Mouse (Mus musculus): ENCODE results near the gene Nkx6-2. TPM values are rescaled to one million over a fixed set of nuclear protein-coding genes. Genes with fewer than 3 reads are reported as not detected.

Gene Nkx6-2
- 0.05 and 0.08 TPM in 2 replicates for polyA plus RNA-seq (2012; rRNA removed)
- polyA plus RNA-seq (2014; fragmentation: Nextera tagmentation; extraction: Ambion mirVana): 0.14 TPM in 1 of 2 replicates, not detected in the other

DNA sequence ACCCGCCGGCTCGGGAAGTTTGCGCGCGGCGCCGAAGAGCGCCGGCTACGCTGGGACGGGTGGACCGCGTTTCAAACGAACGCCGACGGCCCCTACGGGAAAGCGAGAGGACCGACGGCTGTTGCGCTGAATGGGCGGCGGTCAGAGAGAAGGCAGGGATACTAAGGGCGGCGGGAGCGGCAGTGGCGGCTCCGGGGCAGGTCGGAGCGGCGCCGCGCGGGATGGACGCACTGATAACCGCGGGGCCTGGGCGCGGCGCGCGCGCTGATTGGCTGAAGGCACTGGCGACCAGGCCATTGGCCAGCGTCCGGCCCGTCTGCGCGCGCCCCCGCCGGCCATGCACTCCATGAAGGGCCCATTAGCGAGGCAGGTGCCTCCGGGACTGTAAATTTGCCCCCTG, at the start of gene Nkx6-2:
Gene Nkx6-2 (minus strand): TSS at position 203 of the 400 bp plus-strand sequence.
- peak; percentile 36; the same call in 1 of the 2 replicates for ATAC-seq (ENCODE audit: low FRiP score, low read depth)
- peak within 1 kb of the TSS; percentile 51 for H3K4me2 ChIP-seq (replicated peaks; ENCODE audit: low read depth, low read length, severe bottlenecking)
- no peak within 1 kb of the TSS for H3K9ac ChIP-seq (ENCODE audit: low read depth, low read length, severe bottlenecking)
- peak within 1 kb of the TSS; percentile 34 for H3K4me3 ChIP-seq (replicated peaks; ENCODE audit: low read length)
- peaks cover 24% of the 10 kb centered on the region for H3K4me1 ChIP-seq (ENCODE audit: control insufficient read depth, insufficient read depth, low read length)
- H3K27ac ChIP-seq (replicated peaks; ENCODE audit: low read depth, low read length): no peak within 1 kb of the TSS
- peaks cover 21% of the 10 kb centered on the region for H3K36me3 ChIP-seq (ENCODE audit: control insufficient read depth, insufficient read depth, low read length)
- H3K27me3 ChIP-seq (ENCODE audit: control insufficient read depth, insufficient read depth, low read length): peaks cover 100% of the 10 kb centered on the region
- no peak for DNase-seq (ENCODE audit: low spot score)
- 1% methylated on average over 53 of the region's 56 CpGs for WGBS
- TF ChIP-seq POLR2A (IDR thresholded peaks at IDR 0.05; ENCODE audit: borderline replicate concordance, extremely low read depth, insufficient read depth, insufficient read length): no peak
- H3K9me3 ChIP-seq (ENCODE audit: control insufficient read depth, low read length): no peaks in the 10 kb centered on the region

- ATAC-seq (ENCODE audit: low FRiP score, low read depth) (no peak), DNase-seq (ENCODE audit: low spot score) (no peak)
- H3K36me3 ChIP-seq (ENCODE audit: control insufficient read depth, insufficient read depth, low read length): no peaks in the 10 kb centered on the region
- no peak overlapping the region for H3K27ac ChIP-seq (replicated peaks; ENCODE audit: low read depth, low read length)
- H3K4me2 ChIP-seq (replicated peaks; ENCODE audit: low read depth, low read length, severe bottlenecking): no peak overlapping the region
- WGBS: 80% methylated on average over 9 of the region's 9 CpGs
- H3K9me3 ChIP-seq (ENCODE audit: control insufficient read depth, low read length): no peaks in the 10 kb centered on the region
- no peak for TF ChIP-seq POLR2A (IDR thresholded peaks at IDR 0.05; ENCODE audit: borderline replicate concordance, extremely low read depth, insufficient read depth, insufficient read length)
- H3K9ac ChIP-seq (ENCODE audit: low read depth, low read length, severe bottlenecking): no peak overlapping the region
- no peaks in the 10 kb centered on the region for H3K27me3 ChIP-seq (ENCODE audit: control insufficient read depth, insufficient read depth, low read length)
- no peak overlapping the region for H3K4me3 ChIP-seq (replicated peaks; ENCODE audit: low read length)
- H3K4me1 ChIP-seq (ENCODE audit: control insufficient read depth, insufficient read depth, low read length): no peaks in the 10 kb centered on the region
Observed at GRCm38 (mm10) chr7:139625156-139625555, 42.6 kb upstream of the Nkx6-2 start.

DNA sequence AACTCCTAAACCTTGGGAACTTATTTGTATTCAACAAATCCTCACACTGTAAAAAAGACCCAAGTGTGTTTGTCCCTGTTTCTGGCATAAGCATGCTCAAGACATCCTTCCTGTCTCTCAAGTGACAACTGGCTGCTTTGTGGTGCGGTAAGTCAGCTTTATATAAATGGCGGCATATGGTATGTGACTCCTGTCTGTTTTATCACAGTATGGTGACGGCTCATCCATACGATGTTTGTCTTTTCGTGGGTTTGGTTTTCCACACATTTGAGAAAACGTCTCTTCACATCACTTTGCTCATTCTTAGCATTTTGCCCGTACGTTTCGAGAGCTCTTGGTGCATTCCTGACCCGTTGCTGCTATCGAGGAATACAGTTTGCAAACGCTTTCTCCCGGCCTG, 40.0 kb upstream of the Nkx6-2 start:
- H3K4me2 ChIP-seq (replicated peaks; ENCODE audit: low read depth, low read length, severe bottlenecking): no peak overlapping the region
- H3K9ac ChIP-seq (ENCODE audit: low read depth, low read length, severe bottlenecking): no peak overlapping the region
- no peaks in the 10 kb centered on the region for H3K9me3 ChIP-seq (ENCODE audit: control insufficient read depth, low read length)
- WGBS: 86% methylated on average over 13 of the region's 13 CpGs
- H3K4me3 ChIP-seq (replicated peaks; ENCODE audit: low read length): no peak overlapping the region
- DNase-seq (ENCODE audit: low spot score) (no peak), ATAC-seq (ENCODE audit: low FRiP score, low read depth) (no peak)
- no peak overlapping the region for H3K27ac ChIP-seq (replicated peaks; ENCODE audit: low read depth, low read length)
- no peaks in the 10 kb centered on the region for H3K27me3 ChIP-seq (ENCODE audit: control insufficient read depth, insufficient read depth, low read length)
- H3K36me3 ChIP-seq (ENCODE audit: control insufficient read depth, insufficient read depth, low read length): no peaks in the 10 kb centered on the region
- no peaks in the 10 kb centered on the region for H3K4me1 ChIP-seq (ENCODE audit: control insufficient read depth, insufficient read depth, low read length)
- TF ChIP-seq POLR2A (IDR thresholded peaks at IDR 0.05; ENCODE audit: borderline replicate concordance, extremely low read depth, insufficient read depth, insufficient read length): no peak

GRCm38 (mm10) chr7:139615767-139616766, 33.5 kb upstream of the Nkx6-2 start:
- no peak overlapping the region for H3K27ac ChIP-seq (replicated peaks; ENCODE audit: low read depth, low read length)
- no peak for TF ChIP-seq POLR2A (IDR thresholded peaks at IDR 0.05; ENCODE audit: borderline replicate concordance, extremely low read depth, insufficient read depth, insufficient read length)
- no peak overlapping the region for H3K4me2 ChIP-seq (replicated peaks; ENCODE audit: low read depth, low read length, severe bottlenecking)
- WGBS: 60% methylated on average over 12 of the region's 12 CpGs
- no peaks in the 10 kb centered on the region for H3K36me3 ChIP-seq (ENCODE audit: control insufficient read depth, insufficient read depth, low read length)
- H3K4me3 ChIP-seq (replicated peaks; ENCODE audit: low read length): no peak overlapping the region
- ATAC-seq (ENCODE audit: low FRiP score, low read depth) (peak; percentile 60; the same call in 1 of the 2 replicates), DNase-seq (ENCODE audit: low spot score) (peak; percentile 71)
- H3K27me3 ChIP-seq (ENCODE audit: control insufficient read depth, insufficient read depth, low read length): no peaks in the 10 kb centered on the region
- no peaks in the 10 kb centered on the region for H3K4me1 ChIP-seq (ENCODE audit: control insufficient read depth, insufficient read depth, low read length)
- no peaks in the 10 kb centered on the region for H3K9me3 ChIP-seq (ENCODE audit: control insufficient read depth, low read length)
- H3K9ac ChIP-seq (ENCODE audit: low read depth, low read length, severe bottlenecking): no peak overlapping the region

- no peak overlapping the region for H3K9ac ChIP-seq (ENCODE audit: low read depth, low read length, severe bottlenecking)
- H3K4me2 ChIP-seq (replicated peaks; ENCODE audit: low read depth, low read length, severe bottlenecking): no peak overlapping the region
- no peak overlapping the region for H3K27ac ChIP-seq (replicated peaks; ENCODE audit: low read depth, low read length)
- no peak for ATAC-seq (ENCODE audit: low FRiP score, low read depth)
- no peaks in the 10 kb centered on the region for H3K27me3 ChIP-seq (ENCODE audit: control insufficient read depth, insufficient read depth, low read length)
- no peak for DNase-seq (ENCODE audit: low spot score)
- no peak for TF ChIP-seq POLR2A (IDR thresholded peaks at IDR 0.05; ENCODE audit: borderline replicate concordance, extremely low read depth, insufficient read depth, insufficient read length)
- no peaks in the 10 kb centered on the region for H3K4me1 ChIP-seq (ENCODE audit: control insufficient read depth, insufficient read depth, low read length)
- no peaks in the 10 kb centered on the region for H3K9me3 ChIP-seq (ENCODE audit: control insufficient read depth, low read length)
- WGBS: 73% methylated on average over 2 of the region's 2 CpGs
- no peak overlapping the region for H3K4me3 ChIP-seq (replicated peaks; ENCODE audit: low read length)
- H3K36me3 ChIP-seq (ENCODE audit: control insufficient read depth, insufficient read depth, low read length): no peaks in the 10 kb centered on the region
Observed at GRCm38 (mm10) chr7:139610328-139610727, 27.7 kb upstream of the Nkx6-2 start.

All from limb, embryonic 14.5 days (tissue).